Mouse (Mus musculus) CD8-positive naive resting alpha-beta T cell, adult 57 days (primary cell): Measurements from ENCODE around the gene Prrt1. TPM values are rescaled to one million over a fixed set of nuclear protein-coding genes. Genes with fewer than 3 reads are reported as not detected.

Experiments used
- total RNA-seq: library from RNA; stranded (reverse); gene quantifications from one replicate; pipeline ENCODE4 v1.2.4, GENCODE M21; 2023

Gene Prrt1
- total RNA-seq = 15.2 TPM

DNA sequence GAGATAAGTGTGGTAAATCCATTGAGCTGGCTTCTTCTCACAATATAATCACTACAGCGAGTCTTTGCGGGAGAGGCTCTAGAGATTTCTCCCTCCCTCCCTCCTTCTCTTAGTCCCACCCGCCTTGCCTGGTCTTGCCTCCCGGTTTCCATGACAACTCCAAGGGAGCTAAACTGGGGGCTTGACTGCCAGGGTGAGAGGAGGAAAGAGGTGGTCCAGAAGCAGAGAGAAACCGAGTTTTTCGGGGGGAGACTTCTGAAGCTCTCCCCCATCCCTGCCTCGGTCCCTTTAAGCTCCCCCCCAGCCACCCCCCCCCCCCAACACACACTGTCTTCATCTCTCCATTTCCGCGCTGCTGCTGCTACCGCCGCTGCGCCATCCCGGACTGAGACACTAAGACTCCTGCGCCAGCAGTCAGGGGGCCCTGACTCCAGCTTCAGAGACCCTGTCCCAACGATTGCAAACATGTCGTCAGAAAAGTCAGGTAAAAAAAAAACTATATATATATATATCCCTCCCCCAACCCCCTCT, at the start of gene Prrt1:
TSS of gene Prrt1 (plus strand) at position 313 of the 531 bp plus-strand sequence.

DNA sequence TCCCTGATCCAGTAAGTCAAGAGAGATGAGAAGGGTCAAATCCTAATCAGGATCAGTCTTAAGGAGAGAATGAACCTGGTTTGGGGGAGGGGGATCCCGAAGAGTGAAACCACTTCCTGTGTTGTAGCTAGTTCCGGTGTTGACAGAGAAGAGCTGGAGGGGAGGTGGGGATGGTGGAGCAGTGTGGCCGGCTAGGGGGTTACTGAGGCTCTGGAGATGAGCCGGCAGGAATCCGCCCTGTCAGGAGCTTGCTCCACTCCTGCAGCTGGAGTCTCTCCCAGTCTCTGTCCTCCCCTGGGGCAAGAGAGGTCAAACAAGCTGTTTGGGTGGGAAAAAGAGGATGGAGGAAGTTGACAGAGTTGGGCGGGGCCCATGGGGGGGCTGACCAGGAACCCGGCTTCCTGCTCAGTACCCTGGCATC, 39.6 kb upstream of the Prrt1 start, which contains the start of gene Gpsm3:
TSS of gene Gpsm3 (plus strand) at position 126 of the 421 bp plus-strand sequence.

DNA sequence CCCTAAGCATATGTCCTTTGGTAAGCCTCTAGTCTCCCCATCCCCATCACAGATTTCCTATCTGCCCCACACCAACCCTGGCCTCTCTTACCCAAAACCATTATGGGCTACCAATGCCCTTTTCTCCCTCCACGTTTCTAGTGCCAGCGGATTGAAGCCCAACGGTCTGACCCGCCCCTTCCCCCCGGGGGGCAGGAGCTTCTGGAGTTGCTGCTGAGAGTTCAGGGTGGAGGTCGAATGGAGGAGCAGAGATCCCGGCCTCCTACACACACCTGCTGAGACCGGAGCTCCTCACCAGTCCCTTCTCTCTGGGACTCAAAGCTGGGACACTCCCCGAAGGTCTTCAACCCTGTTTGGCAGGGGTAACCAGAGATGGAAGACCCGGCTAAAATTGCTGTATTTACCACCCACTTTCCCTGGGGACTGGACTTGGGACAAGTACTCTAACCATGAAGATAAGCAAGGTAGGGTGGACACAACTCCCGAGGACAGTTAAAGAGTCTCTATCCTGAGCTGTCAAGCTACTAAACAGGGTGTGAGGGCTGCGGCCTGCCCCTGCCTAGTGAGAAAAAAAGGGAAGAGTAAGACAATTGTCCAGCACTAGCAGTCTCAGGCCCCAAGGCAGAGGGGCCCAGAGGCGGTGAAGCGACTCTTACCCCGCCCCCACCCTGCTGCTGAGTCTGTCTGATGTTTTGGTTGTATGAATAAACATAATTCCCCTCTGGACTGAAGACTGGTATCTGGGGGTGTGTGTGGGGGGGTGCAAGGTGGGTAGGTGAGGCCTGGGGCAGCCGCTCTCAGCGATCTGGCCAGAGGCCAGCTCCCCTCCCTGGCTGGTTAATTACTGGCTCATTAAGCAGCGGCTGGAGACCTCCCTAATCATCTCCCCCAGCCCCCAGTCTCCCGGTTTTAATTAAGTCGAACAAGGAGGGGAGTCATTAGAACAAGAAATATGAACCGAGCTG, 38.0 kb upstream of the Prrt1 start, which contains the start of gene Pbx2:
TSS of gene Pbx2 (plus strand) at position 238 of the 965 bp plus-strand sequence.

DNA sequence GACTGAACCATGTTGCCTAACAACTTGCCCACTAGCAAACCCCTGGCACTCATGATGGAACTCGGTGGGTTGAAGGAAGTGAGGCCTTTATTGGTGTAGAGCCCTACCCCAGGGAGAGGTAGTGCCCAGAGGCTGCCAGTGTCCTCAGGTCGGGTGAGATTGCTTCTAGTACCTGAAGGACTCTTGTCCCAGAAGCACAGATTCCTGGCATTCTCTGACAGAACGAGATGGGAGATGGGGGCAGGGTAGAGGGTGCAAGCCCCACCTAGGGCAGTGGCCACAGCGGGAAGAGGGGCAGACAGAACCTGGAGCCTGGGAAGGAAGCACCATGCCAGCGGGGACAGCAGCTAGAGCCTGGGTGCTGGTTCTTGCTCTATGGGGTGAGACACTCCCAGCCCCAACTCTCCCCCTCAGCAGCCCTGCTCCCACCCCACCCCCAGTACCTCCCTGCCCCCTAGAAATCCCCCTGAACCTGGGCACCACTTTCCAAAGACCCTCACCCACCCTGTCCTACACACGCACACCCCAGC, 31.7 kb upstream of the Prrt1 start, which contains the start of gene Ager:
TSS of gene Ager (plus strand) at position 297 of the 530 bp plus-strand sequence.

DNA sequence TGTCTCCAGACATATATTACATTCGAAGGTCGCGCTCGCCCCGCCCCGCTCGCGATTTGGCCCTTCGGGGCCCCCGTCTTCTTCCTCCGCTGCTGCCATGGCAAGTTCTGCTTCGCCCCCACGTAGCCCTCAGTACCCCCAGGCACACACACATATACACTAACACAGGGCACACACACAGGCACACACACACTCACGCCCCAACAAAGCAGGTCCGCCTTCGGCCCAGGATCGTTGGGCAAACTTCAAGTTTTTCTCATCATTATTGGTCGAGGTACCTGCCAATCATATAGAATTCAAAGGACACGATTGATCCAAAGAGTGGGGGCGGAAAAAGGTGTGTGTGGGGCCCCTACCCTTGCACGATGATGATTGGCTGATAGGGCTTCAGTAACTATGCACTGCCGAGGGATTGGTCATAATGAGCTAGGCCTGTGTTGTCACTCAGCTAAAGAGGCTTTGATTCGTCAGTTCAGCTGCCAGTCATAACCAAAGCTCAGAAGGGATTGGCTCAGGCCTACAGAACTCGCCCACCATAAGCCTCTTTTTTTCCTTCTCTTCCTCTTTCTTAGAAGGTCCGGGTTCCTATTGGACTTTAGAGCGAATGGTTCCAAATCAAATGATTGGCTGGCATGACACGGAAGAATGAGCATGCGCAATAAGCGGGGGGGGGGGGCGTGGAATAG, 25.8 kb upstream of the Prrt1 start, which contains the start of gene Rnf5:
TSS of gene Rnf5 (minus strand) at position 316 of the 686 bp plus-strand sequence.

DNA sequence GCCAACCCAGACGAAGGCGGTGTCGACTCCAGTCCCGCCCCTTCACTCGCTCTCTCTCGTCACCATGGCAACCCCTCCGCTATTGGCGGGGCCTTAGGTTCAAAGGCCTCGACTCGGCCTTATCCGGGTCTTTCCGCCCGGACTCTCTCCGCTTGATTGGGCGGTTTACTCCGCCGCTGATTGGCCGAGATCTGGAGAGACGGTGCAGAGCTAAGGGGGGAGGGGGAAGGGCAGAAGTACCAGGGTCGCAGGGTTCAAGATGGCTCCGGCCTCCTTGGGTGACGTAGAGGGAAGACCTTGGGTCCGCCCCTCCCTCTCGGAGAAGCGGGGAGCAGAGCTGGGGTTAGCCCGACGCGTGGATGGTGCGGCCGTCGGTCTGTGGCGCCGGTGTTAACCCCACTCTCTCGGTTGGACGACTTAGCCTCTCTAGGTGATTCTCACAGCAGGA, 25.2 kb upstream of the Prrt1 start, which contains the start of gene Agpat1:
TSS of gene Agpat1 (plus strand) at position 202 of the 448 bp plus-strand sequence.

DNA sequence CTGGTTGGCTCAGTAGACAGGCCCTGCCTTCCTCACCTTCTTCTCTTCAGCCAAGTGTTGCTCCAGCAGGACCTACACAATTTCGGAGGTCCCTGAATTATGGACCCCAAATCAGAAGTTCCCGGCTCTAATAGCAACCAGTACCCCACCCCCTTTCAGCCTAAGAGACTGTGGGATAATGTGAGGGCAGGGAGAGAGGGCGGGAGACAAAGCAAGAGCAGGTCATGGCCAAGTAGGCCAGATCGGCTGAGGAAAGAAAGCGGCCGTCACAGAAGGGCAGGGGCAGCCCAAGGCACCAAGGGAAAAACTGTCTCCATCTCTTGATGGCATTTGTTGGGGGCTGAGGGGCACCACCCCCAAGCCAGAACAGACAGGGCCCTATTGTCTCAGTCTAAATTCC, 13.5 kb upstream of the Prrt1 start, which contains the start of gene Egfl8:
TSS of gene Egfl8 (minus strand) at position 101 of the 400 bp plus-strand sequence.

DNA sequence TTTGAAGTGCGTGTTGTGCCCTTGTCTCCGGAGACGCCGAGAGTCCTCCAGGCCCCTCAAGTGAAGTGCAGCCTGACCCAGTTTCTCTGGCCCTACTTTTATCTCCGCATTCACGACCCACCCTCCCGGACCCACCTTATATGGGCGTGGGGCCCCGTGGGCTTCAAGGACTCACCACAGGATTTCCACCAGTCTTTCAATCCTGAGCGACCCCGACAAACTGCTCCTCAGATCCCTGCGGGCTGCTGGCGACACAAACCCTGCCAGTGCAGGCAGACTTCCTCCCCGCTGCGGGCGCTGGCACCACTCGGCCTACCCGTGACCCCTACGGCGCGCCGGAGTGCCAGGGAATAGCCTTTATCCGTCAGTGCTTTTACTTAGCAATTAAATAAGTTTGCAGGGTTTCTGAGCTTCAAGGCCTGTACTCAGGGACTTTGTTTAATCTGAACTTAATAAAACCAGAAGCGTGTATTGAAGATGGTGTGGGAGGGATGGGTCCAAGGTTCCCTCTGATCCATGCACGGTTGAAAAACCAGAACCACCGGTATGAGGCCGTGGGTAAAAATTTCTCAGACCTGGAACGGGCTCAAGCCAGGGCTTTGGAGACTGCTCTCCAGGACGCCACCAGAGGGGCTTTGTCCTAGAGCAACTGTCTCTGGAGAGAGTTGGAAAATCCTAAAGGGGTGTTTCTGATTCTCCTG, 1.2 kb upstream of the Prrt1 start, which contains the start of gene Ppt2:
TSS of gene Ppt2 (minus strand) at position 568 of the 701 bp plus-strand sequence.

DNA sequence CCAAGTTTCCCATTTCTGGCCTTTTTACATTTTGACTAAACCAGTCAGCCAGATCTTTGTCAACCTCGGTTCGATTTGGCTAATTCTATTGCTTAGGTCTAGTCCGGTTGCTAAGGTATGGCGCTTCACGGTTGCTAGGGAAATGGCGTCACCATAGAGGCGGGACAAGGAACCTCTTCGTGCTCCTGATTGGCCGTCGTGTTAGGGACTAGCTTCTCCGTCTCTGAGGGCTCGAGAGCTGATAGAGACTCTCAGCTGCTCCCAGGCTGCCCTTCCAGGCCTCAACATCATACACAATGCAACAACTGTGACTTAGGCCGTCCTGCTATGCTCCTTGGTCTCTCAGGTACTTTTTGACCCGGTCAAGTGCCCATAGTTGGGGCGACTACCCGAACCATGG, 15.3 kb downstream of the Prrt1 start, which contains the start of gene Fkbpl:
TSS of gene Fkbpl (plus strand) at position 157 of the 400 bp plus-strand sequence.

DNA sequence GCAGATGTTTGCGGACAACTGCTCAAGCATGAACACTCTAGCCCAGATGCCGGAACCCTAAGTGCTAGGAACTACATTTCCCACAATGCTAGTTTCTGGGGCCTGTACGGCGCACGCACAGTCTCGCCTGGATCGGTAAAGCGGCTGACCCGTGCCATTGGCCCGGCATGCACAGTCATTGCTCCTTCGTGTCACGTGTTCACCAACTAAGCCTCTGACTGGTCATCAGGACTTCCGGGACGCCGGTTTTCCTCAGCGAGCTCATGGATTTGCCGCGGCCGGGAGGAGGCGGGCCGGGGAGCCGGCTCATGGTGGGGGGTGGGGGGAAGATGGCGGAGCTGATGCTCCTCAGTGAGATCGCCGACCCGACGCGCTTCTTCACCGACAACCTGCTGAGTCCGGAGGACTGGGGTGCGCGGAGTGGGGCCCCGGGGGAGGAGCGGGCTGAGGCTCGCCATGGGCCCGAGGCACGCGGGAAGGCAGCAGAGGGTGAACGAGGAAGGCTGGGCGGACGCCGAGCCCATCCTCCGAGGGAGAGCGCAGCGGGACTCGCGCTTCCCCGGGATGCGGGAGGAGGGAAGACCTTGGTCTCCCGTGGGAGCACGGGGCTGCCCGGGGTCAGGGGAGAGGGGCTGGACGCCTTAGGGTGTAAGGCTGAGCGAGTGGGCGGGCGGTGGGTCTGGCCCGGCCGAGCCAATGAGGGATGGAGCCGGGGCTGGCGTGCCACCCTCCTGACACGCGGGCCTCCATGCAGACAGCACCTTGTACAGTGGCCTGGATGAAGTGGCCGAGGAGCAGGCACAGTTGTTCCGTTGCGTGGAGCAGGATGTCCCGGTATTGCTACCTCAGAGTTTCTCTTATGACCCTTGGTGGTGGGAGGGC, 17.8 kb downstream of the Prrt1 start, which contains the start of gene Atf6b:
TSS of gene Atf6b (plus strand) at position 241 of the 882 bp plus-strand sequence.

DNA sequence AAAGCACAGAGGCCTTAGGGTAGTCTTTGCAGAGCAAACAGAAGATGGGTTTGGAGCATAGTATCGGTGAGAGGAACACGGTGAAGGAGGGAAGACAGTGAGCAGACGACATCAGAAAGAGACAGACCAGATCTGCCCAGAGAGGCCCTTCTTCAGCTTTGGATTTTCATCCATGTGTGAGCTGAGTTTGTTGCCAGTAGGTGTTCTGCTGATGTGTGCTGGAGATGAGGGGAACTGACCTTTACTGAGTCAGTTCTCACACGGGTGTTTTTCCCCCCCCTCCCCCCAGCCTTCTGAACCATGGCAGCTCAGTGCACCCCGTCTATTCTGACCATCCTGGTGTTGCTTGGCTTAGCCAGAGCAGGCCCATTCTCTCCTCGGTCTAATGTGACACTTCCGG, 40.9 kb downstream of the Prrt1 start, which contains the start of gene Tnxb:
TSS of gene Tnxb (plus strand) at position 301 of the 400 bp plus-strand sequence.

Other genes starting within 250 kb of the Prrt1 start
- 0.95 TPM for gene BC051142, start 230.7 kb upstream of the Prrt1 start, total RNA-seq
- not detected for gene Btnl4, start 152.2 kb upstream of the Prrt1 start, total RNA-seq
- not detected for gene Btnl6, start 112.2 kb upstream of the Prrt1 start, total RNA-seq
- gene Notch4, start 65.3 kb upstream of the Prrt1 start, total RNA-seq = 0.67 TPM
- gene Gpsm3, start 39.7 kb upstream of the Prrt1 start, total RNA-seq = 188 TPM
- gene Pbx2, start 38.3 kb upstream of the Prrt1 start, total RNA-seq = 45.2 TPM
- gene Ager, start 31.7 kb upstream of the Prrt1 start, total RNA-seq = 4.8 TPM
- gene Rnf5, start 25.8 kb upstream of the Prrt1 start, total RNA-seq = 29.0 TPM
- gene Agpat1, start 25.3 kb upstream of the Prrt1 start, total RNA-seq = 54.0 TPM
- 4.3 TPM for gene Egfl8, start 13.6 kb upstream of the Prrt1 start, total RNA-seq
- 22.5 TPM for gene Ppt2, start 1.0 kb upstream of the Prrt1 start, total RNA-seq
- gene Fkbpl, start 15.2 kb downstream of the Prrt1 start, total RNA-seq = 3.1 TPM
- 47.8 TPM for gene Atf6b, start 17.6 kb downstream of the Prrt1 start, total RNA-seq
- 0.09 TPM for gene Tnxb, start 41.0 kb downstream of the Prrt1 start, total RNA-seq
- gene C4b, start 114.3 kb downstream of the Prrt1 start, total RNA-seq = 1.3 TPM
- not detected for gene Cyp21a1, start 175.0 kb downstream of the Prrt1 start, total RNA-seq
- gene Stk19, start 207.4 kb downstream of the Prrt1 start, total RNA-seq = 62.5 TPM
- 76.5 TPM for gene Dxo, start 207.5 kb downstream of the Prrt1 start, total RNA-seq
- gene Skiv2l, start 220.7 kb downstream of the Prrt1 start, total RNA-seq = 106 TPM
- gene Nelfe, start 220.9 kb downstream of the Prrt1 start, total RNA-seq = 31.0 TPM
- 0.61 TPM for gene Cfb, start 233.0 kb downstream of the Prrt1 start, total RNA-seq
- 5.4 TPM for gene Zbtb12, start 249.9 kb downstream of the Prrt1 start, total RNA-seq